Mouse (Mus musculus) lung, adult 2 months (tissue): ENCODE data around the gene Slc5a1.

Experiments
- CTCF ChIP-seq: fragments of 200-500 bp; IDR thresholded peaks from 2 replicates; pipeline ENCODE4 v1.5.1; 2011; ENCODE audit warnings: mild to moderate bottlenecking, low read length, control low read depth; ENCODE audit not compliant: insufficient read depth
- POLR2A ChIP-seq: fragments of 200-500 bp; IDR thresholded peaks from 2 replicates; pipeline ENCODE4 v1.6.1; 2011; ENCODE audit warnings: low read depth, mild to moderate bottlenecking, control low read depth, low read length, borderline replicate concordance; ENCODE audit errors: extremely low read depth

DNA sequence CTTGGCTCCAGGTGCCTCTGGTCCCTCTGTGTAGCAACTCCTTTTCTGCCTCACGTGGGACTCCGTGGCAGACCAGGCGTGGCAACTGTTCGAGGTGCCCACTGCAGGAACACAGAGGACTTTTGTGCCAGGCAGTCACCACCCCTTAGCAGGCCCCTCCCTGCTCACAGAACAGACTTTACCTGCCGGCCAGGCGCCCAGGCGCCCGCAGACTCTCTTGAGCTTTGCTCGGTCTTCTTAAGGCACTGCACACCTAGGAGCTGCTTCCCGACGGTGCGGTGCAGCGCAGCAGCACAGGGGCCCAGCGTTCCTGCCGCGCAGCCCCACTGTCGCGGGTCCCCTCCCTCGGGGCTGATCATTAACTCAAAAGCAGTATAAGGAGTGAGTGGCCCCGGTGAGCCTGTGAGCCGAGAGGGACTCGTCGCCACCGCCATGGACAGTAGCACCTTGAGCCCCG, at the start of gene Slc5a1:
- TF ChIP-seq CTCF, result no peak
- no peak for TF ChIP-seq POLR2A
